Comparison of ENCODE assay signal across 17 mouse cellular contexts in the genomic region with DNA sequence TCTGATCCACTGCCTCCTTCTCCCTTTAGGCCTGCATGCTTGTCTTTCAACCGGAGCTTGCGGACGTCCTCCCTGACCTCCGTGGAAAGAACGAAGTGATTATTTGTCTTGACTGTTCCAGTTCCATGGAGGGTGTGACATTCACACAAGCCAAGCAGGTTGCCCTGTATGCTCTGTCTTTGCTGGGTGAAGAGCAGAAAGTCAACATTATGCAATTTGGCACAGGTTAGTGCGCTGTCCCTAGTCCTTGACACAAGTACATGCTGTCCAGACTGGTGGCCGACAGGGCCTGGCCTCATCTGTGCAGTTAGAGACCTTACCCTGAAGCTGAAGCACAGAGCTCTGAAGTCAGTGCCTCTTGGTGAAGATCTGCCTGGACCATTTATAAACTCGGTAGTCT. TPM values are rescaled to one million over a fixed set of nuclear protein-coding genes. Genes with fewer than 3 reads are reported as not detected.
A peak's percentile ranks its signal among the peaks of the same experiment; 100 is the strongest.
DNase-seq lines count a peak whose midpoint lies in the region; ATAC-seq and TF ChIP-seq lines count a peak whose summit lies in the region.
"Had no signal": no experiment of that assay in that cellular context is flagged by ENCODE, and none has a peak within 500 bp of the region (broad histone marks: within the 10 kb centered on the region; RNA-seq: fewer than 3 reads in every experiment).

No protein-coding gene starts in this region.

- ATAC-seq in lung, postnatal 0 days: peak; percentile 88
- no peak for ATAC-seq in activated CD4-positive, CD25-positive, alpha-beta regulatory T cell, adult 4 months
- no peak for ATAC-seq in midbrain, embryonic 15.5 days (replicated peaks)
- ATAC-seq: Patski had no signal

- H3K27me3 ChIP-seq in heart, adult 2 months (ENCODE audit: control insufficient read depth, insufficient read depth, low read length): no peaks in the 10 kb centered on the region
- H3K27me3 ChIP-seq in liver, adult 2 months (ENCODE audit: control insufficient read depth, insufficient read depth, low read length): no peaks in the 10 kb centered on the region
- no peaks in the 10 kb centered on the region for H3K27me3 ChIP-seq in lung, postnatal 0 days (replicated peaks; ENCODE audit: insufficient read depth, low read length)
- H3K27me3 ChIP-seq in midbrain, embryonic 15.5 days (replicated peaks): no peaks in the 10 kb centered on the region
- H3K27me3 ChIP-seq: embryonic facial prominence, embryonic 13.5 days; limb, embryonic 15.5 days; Patski had no signal

- peak in 1 of 2 experiments; percentile 10 for DNase-seq in heart, adult 2 months
- DNase-seq in heart, postnatal 4 days: no peak
- peak; percentile 22 for DNase-seq in adrenal gland, postnatal 14 days
- DNase-seq in liver, adult 2 months (ENCODE audit: extremely low read depth, low read depth, low spot score): peak; percentile 100
- peak; percentile 61 for DNase-seq in lung, postnatal 0 days (ENCODE audit: low spot score)
- DNase-seq in thymus, postnatal 4 days: no peak
- DNase-seq: cerebellum, adult 9-10 months; gastrocnemius, adult 2 months; kidney, adult 8-10 months; kidney, postnatal 4 days; thymus, postnatal 14 days had no signal

- no peak overlapping the region for H3K4me2 ChIP-seq in lung, postnatal 0 days (replicated peaks; ENCODE audit: low read depth, low read length)
- no peak overlapping the region for H3K4me2 ChIP-seq in midbrain, embryonic 15.5 days
- H3K4me2 ChIP-seq: embryonic facial prominence, embryonic 13.5 days; limb, embryonic 15.5 days had no signal

- H3K9me3 ChIP-seq in lung, postnatal 0 days (ENCODE audit: low read length): no peaks in the 10 kb centered on the region
- no peaks in the 10 kb centered on the region for H3K9me3 ChIP-seq in midbrain, embryonic 15.5 days
- H3K9me3 ChIP-seq: embryonic facial prominence, embryonic 13.5 days; hindbrain, embryonic 10.5 days; limb, embryonic 15.5 days had no signal

- no peak for TF ChIP-seq POLR2A in heart, adult 2 months (IDR thresholded peaks at IDR 0.05; ENCODE audit: insufficient read depth, low read depth, low read length)
- peak; percentile 23; the same call in 1 of the 2 replicates for TF ChIP-seq POLR2A in liver, adult 2 months (IDR thresholded peaks at IDR 0.05; ENCODE audit: extremely low read depth, insufficient read depth, low read length)

- H3K4me1 ChIP-seq in heart, adult 2 months (ENCODE audit: control insufficient read depth, insufficient read depth, low read length): no peaks in the 10 kb centered on the region
- H3K4me1 ChIP-seq in liver, adult 2 months (ENCODE audit: control insufficient read depth, insufficient read depth, low read length): peaks cover 8% of the 10 kb centered on the region; the same call in 1 of the 2 replicates
- H3K4me1 ChIP-seq in lung, postnatal 0 days (ENCODE audit: insufficient read depth, low read depth, low read length): no peaks in the 10 kb centered on the region
- H3K4me1 ChIP-seq in midbrain, embryonic 15.5 days: no peaks in the 10 kb centered on the region
- H3K4me1 ChIP-seq: embryonic facial prominence, embryonic 13.5 days; hindbrain, embryonic 10.5 days; limb, embryonic 15.5 days had no signal

- peaks cover 4% of the 10 kb centered on the region for H3K36me3 ChIP-seq in heart, adult 2 months (ENCODE audit: control insufficient read depth, insufficient read depth, low read length)
- H3K36me3 ChIP-seq in liver, adult 2 months (ENCODE audit: control insufficient read depth, insufficient read depth, low read length): peaks cover 16% of the 10 kb centered on the region
- peaks cover 33% of the 10 kb centered on the region for H3K36me3 ChIP-seq in lung, postnatal 0 days (ENCODE audit: insufficient read depth, low read length)
- no peaks in the 10 kb centered on the region for H3K36me3 ChIP-seq in midbrain, embryonic 15.5 days (replicated peaks)
- H3K36me3 ChIP-seq: embryonic facial prominence, embryonic 13.5 days; hindbrain, embryonic 10.5 days had no signal

- no peak overlapping the region for H3K27ac ChIP-seq in heart, adult 2 months
- H3K27ac ChIP-seq in liver, adult 2 months (replicated peaks; ENCODE audit: insufficient read depth, low read depth, low read length): peak overlapping the region; percentile 84
- H3K27ac ChIP-seq in lung, postnatal 0 days (ENCODE audit: low read length): 0 out of 2 replicates have a peak overlapping the region, but pooled peaks have one; percentile 27
- no peak overlapping the region for H3K27ac ChIP-seq in midbrain, embryonic 15.5 days
- H3K27ac ChIP-seq: embryonic facial prominence, embryonic 13.5 days; gastrocnemius, adult 2 months; hindbrain, embryonic 10.5 days; limb, embryonic 15.5 days had no signal

- TF ChIP-seq EP300 in heart, adult 2 months (IDR thresholded peaks at IDR 0.05; ENCODE audit: insufficient read depth, low read depth, low read length): 0 out of 2 replicates have a peak, but pooled peaks have one; percentile 27
- TF ChIP-seq EP300 in lung, postnatal 0 days (IDR thresholded peaks at IDR 0.05): 0 out of 2 replicates have a peak, but pooled peaks have one; percentile 24

- no peaks in the 10 kb centered on the region for H3K79me2 ChIP-seq in heart, adult 2 months (replicated peaks; ENCODE audit: control insufficient read depth, insufficient read depth, low read length)
- H3K79me2 ChIP-seq in liver, adult 2 months (ENCODE audit: control insufficient read depth, insufficient read depth, low read length): no peaks in the 10 kb centered on the region

- intact Hi-C loops in heart, adult 2 months (cut with DNase I): no loop called here

- no peak overlapping the region for H3K4me3 ChIP-seq in heart, adult 2 months
- peak overlapping the region; percentile 59 for H3K4me3 ChIP-seq in liver, adult 2 months (ENCODE audit: insufficient read depth, low read depth, low read length)
- H3K4me3 ChIP-seq in lung, postnatal 0 days (ENCODE audit: low read depth, low read length): no peak overlapping the region
- no peak overlapping the region for H3K4me3 ChIP-seq in midbrain, embryonic 15.5 days
- H3K4me3 ChIP-seq: embryonic facial prominence, embryonic 13.5 days; gastrocnemius, adult 2 months; hindbrain, embryonic 10.5 days; limb, embryonic 15.5 days had no signal

- WGBS in heart, adult 2 months: 89% methylated on average over 8 of the region's 8 CpGs
- WGBS in liver, adult 2 months: 25% methylated on average over 8 of the region's 8 CpGs
- 49% methylated on average over 8 of the region's 8 CpGs for WGBS in lung, postnatal 0 days
- WGBS in midbrain, embryonic 15.5 days: 87% methylated on average over 8 of the region's 8 CpGs

- no peak overlapping the region for H3K9ac ChIP-seq in heart, adult 2 months (ENCODE audit: low read depth, low read length)
- peak overlapping the region; percentile 74 for H3K9ac ChIP-seq in liver, adult 2 months (ENCODE audit: low read depth, low read length)
- no peak overlapping the region for H3K9ac ChIP-seq in lung, postnatal 0 days (replicated peaks; ENCODE audit: low read depth)
- H3K9ac ChIP-seq in midbrain, embryonic 15.5 days: no peak overlapping the region
- H3K9ac ChIP-seq: embryonic facial prominence, embryonic 13.5 days; limb, embryonic 15.5 days had no signal

- TF ChIP-seq CTCF in heart, adult 2 months (IDR thresholded peaks at IDR 0.05): no peak
- TF ChIP-seq CTCF in liver, adult 2 months (IDR thresholded peaks at IDR 0.05; ENCODE audit: low read depth, low read length): no peak
- TF ChIP-seq CTCF in lung, postnatal 0 days (IDR thresholded peaks at IDR 0.05): no peak

RNA-seq across cellular contexts. Expression of a gene that starts 45.0 kb away (rescaled TPM):
- total RNA-seq in heart, adult 2 months (2021): 10 to 100 TPM; 27.1 to 33.9 TPM
- polyA plus RNA-seq in heart, adult 2 months (2012; rRNA removed): 9.2 and 12.9 TPM in 2 replicates
- 10 to 100 TPM; 29.4 to 29.8 TPM for total RNA-seq in heart, postnatal 4 days (2021)
- total RNA-seq in adrenal gland, postnatal 14 days (2021): 25.5 and 26.7 TPM in 2 replicates
- total RNA-seq in liver, adult 2 months (2014; rRNA removed): 7.8 and 8.0 TPM in 2 replicates
- polyA plus RNA-seq in liver, adult 2 months (2012; rRNA removed): 1.8 and 2.6 TPM in 2 replicates
- 10.6 and 13.1 TPM in 2 replicates for polyA plus RNA-seq in lung, postnatal 0 days (2015; fragmentation: Nextera tagmentation; extraction: Ambion mirVana)
- 10 to 100 TPM; 40.8 to 45.2 TPM for polyA plus RNA-seq in activated CD4-positive, CD25-positive, alpha-beta regulatory T cell, adult 4 months (2017; shearing (Covaris generic))
- 0.94 and 1.6 TPM in 2 replicates for polyA plus RNA-seq in midbrain, embryonic 15.5 days (2015; fragmentation: Nextera tagmentation; extraction: Ambion mirVana)

RNA-seq across cellular contexts. Expression of a gene that starts 45.2 kb away (rescaled TPM):
- total RNA-seq in heart, adult 2 months (2021): 1 to 10 TPM; 3.2 to 4.5 TPM
- polyA plus RNA-seq in heart, adult 2 months (2012; rRNA removed): 1.1 and 2.0 TPM in 2 replicates
- 1 to 10 TPM; 5.7 to 6.8 TPM for total RNA-seq in heart, postnatal 4 days (2021)
- 8.7 and 9.5 TPM in 2 replicates for total RNA-seq in adrenal gland, postnatal 14 days (2021)
- 1.4 and 4.1 TPM in 2 replicates for total RNA-seq in liver, adult 2 months (2014; rRNA removed)
- 0.54 and 0.67 TPM in 2 replicates for polyA plus RNA-seq in liver, adult 2 months (2012; rRNA removed)
- 3.2 and 3.6 TPM in 2 replicates for polyA plus RNA-seq in lung, postnatal 0 days (2015; fragmentation: Nextera tagmentation; extraction: Ambion mirVana)
- polyA plus RNA-seq in activated CD4-positive, CD25-positive, alpha-beta regulatory T cell, adult 4 months (2017; shearing (Covaris generic)): 1 to 10 TPM; 8.5 to 8.7 TPM
- 6.2 and 6.3 TPM in 2 replicates for polyA plus RNA-seq in midbrain, embryonic 15.5 days (2015; fragmentation: Nextera tagmentation; extraction: Ambion mirVana)

RNA-seq across cellular contexts. Expression of a gene that starts 47.6 kb away (rescaled TPM):
- 10 to 100 TPM; 25.5 to 27.9 TPM for total RNA-seq in heart, adult 2 months (2021)
- polyA plus RNA-seq in heart, adult 2 months (2012; rRNA removed): 5.1 and 11.1 TPM in 2 replicates
- total RNA-seq in heart, postnatal 4 days (2021): 10 to 100 TPM; 24.2 to 31.3 TPM
- 23.8 and 25.4 TPM in 2 replicates for total RNA-seq in adrenal gland, postnatal 14 days (2021)
- 8.1 and 10.4 TPM in 2 replicates for total RNA-seq in liver, adult 2 months (2014; rRNA removed)
- 2.6 and 2.8 TPM in 2 replicates for polyA plus RNA-seq in liver, adult 2 months (2012; rRNA removed)
- 22.0 and 23.1 TPM in 2 replicates for polyA plus RNA-seq in lung, postnatal 0 days (2015; fragmentation: Nextera tagmentation; extraction: Ambion mirVana)
- polyA plus RNA-seq in activated CD4-positive, CD25-positive, alpha-beta regulatory T cell, adult 4 months (2017; shearing (Covaris generic)): 10 to 100 TPM; 46.2 to 79.6 TPM
- polyA plus RNA-seq in midbrain, embryonic 15.5 days (2015; fragmentation: Nextera tagmentation; extraction: Ambion mirVana): 41.4 and 45.2 TPM in 2 replicates

Comparison
In these comparisons a context has a peak if more than half of its experiments do, and no peak if none do; other contexts are left out.
1. DNase-seq: peak in adrenal gland, postnatal 14 days (single experiment), liver, adult 2 months (single experiment) and lung, postnatal 0 days (single experiment); none in heart, postnatal 4 days (single experiment) and thymus, postnatal 4 days (single experiment).
2. H3K27ac ChIP-seq: peak in liver, adult 2 months (single experiment) and lung, postnatal 0 days (single experiment); none in heart, adult 2 months (single experiment) and midbrain, embryonic 15.5 days (single experiment).